Mouse (Mus musculus) embryonic facial prominence, embryonic 11.5 days (tissue): Measurements from ENCODE around the gene Slc48a1. TPM values are rescaled to one million over a fixed set of nuclear protein-coding genes. Genes with fewer than 3 reads are reported as not detected.

Source experiments
- ATAC-seq: fragments of 200-750 bp; cut with Nextera tagmentation; replicated peaks from 2 replicates; pipeline ENCODE4 v1.8.0; 2017; ENCODE audit warnings: low read depth; ENCODE audit not compliant: insufficient number of reproducible peaks, low FRiP score, low TSS enrichment
- DNase-seq: peaks from one replicate; pipeline ENCODE4 v3.0.0-alpha.2; 2015; ENCODE audit warnings: low spot score
- H3K27ac ChIP-seq: fragments of 300-500 bp; sonication (generic); replicated peaks from 2 replicates; pipeline ENCODE4 v1.5.1; 2014; ENCODE audit warnings: mild to moderate bottlenecking, low read depth, low read length, control low read depth
- H3K27me3 ChIP-seq: fragments of 300-500 bp; sonication (generic); 2 replicates; pipeline ENCODE4 v1.6.1; 2014; ENCODE audit warnings: mild to moderate bottlenecking, low read length, moderate library complexity, mixed read lengths; ENCODE audit not compliant: control insufficient read depth, insufficient read depth
- H3K36me3 ChIP-seq: fragments of 300-500 bp; sonication (generic); replicated peaks from 2 replicates; pipeline ENCODE4 v1.6.1; 2014; ENCODE audit warnings: low read depth, mild to moderate bottlenecking, low read length, moderate library complexity, mixed read lengths; ENCODE audit not compliant: control insufficient read depth, insufficient read depth
- H3K4me1 ChIP-seq: fragments of 300-500 bp; sonication (generic); 2 replicates; pipeline ENCODE4 v1.6.1; 2014; ENCODE audit warnings: low read length, mixed read lengths; ENCODE audit not compliant: control insufficient read depth, insufficient read depth
- H3K4me2 ChIP-seq: fragments of 300-500 bp; sonication (generic); 2 replicates; pipeline ENCODE4 v1.6.1; 2014; ENCODE audit warnings: low read depth, mild to moderate bottlenecking, control low read depth, low read length, moderate library complexity
- H3K4me3 ChIP-seq: fragments of 300-500 bp; sonication (generic); 2 replicates; pipeline ENCODE4 v1.5.1; 2014; ENCODE audit warnings: low read depth, low read length, control low read depth
- H3K9ac ChIP-seq: fragments of 300-500 bp; sonication (generic); replicated peaks from 2 replicates; pipeline ENCODE4 v1.6.1; 2014; ENCODE audit warnings: mild to moderate bottlenecking, control low read depth, low read length
- H3K9me3 ChIP-seq: fragments of 300-500 bp; sonication (generic); replicated peaks from 2 replicates; pipeline ENCODE4 v1.6.1; 2016; ENCODE audit warnings: mild to moderate bottlenecking, low read length, inconsistent platforms, mixed read lengths; ENCODE audit not compliant: control insufficient read depth
- WGBS: fragments of 180-500 bp; shearing (Covaris S2); extraction: QIAGEN DNeasy Blood & Tissue Kit; methylation state at CpG from one replicate; pipeline ENCODE4 v1.1.7; 2014; 5-methylcytosine and 5-hydroxymethylcytosine counted together
- polyA plus RNA-seq: library from polyadenylated mRNA; unstranded; fragments of >200 nt; fragmentation: Nextera tagmentation; extraction: Ambion mirVana; gene quantifications from 2 replicates; pipeline ENCODE4 v1.2.1, GENCODE M21; 2014

Gene Slc48a1
- polyA plus RNA-seq, 1 experiment from 2014 or later = 18.9 TPM

GRCm38 (mm10) chr15:97765090-97765794 is 13.1 kb upstream of the Slc48a1 start:
- DNase-seq (no peak), ATAC-seq (no peak)
- 25% methylated on average over 13 of the region's 13 CpGs for WGBS
- Histone ChIP-seq H3K27me3 (peaks cover 25% of the 10 kb centered on the region), H3K36me3 (no peaks in the 10 kb centered on the region), H3K4me3 (no peak overlapping the region), H3K4me2 (peak overlapping the region; percentile 10; the same call in 1 of the 2 replicates), H3K27ac (no peak overlapping the region), H3K9me3 (no peaks in the 10 kb centered on the region), H3K9ac (no peak overlapping the region), H3K4me1 (peaks cover 18% of the 10 kb centered on the region)

- Histone ChIP-seq H3K27ac (no peak overlapping the region), H3K36me3 (no peaks in the 10 kb centered on the region), H3K9me3 (no peaks in the 10 kb centered on the region), H3K4me3 (peak overlapping the region; percentile 47), H3K4me2 (peak overlapping the region; percentile 95), H3K9ac (no peak overlapping the region), H3K4me1 (peaks cover 18% of the 10 kb centered on the region), H3K27me3 (peaks cover 25% of the 10 kb centered on the region)
- no peak for DNase-seq
- WGBS = 21% methylated on average over 8 of the region's 8 CpGs
- no peak for ATAC-seq
Observed at GRCm38 (mm10) chr15:97766194-97766593, 12.1 kb upstream of the Slc48a1 start.

GRCm38 (mm10) chr15:97766594-97767279 is 11.6 kb upstream of the Slc48a1 start:
- ATAC-seq (peak; percentile 20; the same call in 1 of the 2 replicates), DNase-seq (no peak)
- H3K36me3 ChIP-seq = no peaks in the 10 kb centered on the region
- peak overlapping the region; percentile 63 for H3K9ac ChIP-seq
- peak overlapping the region; percentile 47 for H3K4me3 ChIP-seq
- WGBS = 6% methylated on average over 23 of the region's 23 CpGs
- peaks cover 18% of the 10 kb centered on the region for H3K4me1 ChIP-seq
- H3K9me3 ChIP-seq = no peaks in the 10 kb centered on the region
- peaks cover 25% of the 10 kb centered on the region for H3K27me3 ChIP-seq
- peak overlapping the region; percentile 95 for H3K4me2 ChIP-seq
- H3K27ac ChIP-seq = no peak overlapping the region

GRCm38 (mm10) chr15:97767280-97768186 is 10.8 kb upstream of the Slc48a1 start, which contains the start of gene Rapgef3:
TSS of gene Rapgef3 (minus strand) at chr15:97767972.
- Histone ChIP-seq H3K36me3 (no peaks in the 10 kb centered on the region), H3K9ac (peak within 1 kb of the TSS; percentile 63), H3K27me3 (peaks cover 25% of the 10 kb centered on the region), H3K4me1 (peaks cover 18% of the 10 kb centered on the region), H3K27ac (no peak within 1 kb of the TSS), H3K4me3 (peak within 1 kb of the TSS; percentile 47), H3K9me3 (no peaks in the 10 kb centered on the region), H3K4me2 (peak within 1 kb of the TSS; percentile 95)
- peak; percentile 79 for DNase-seq
- ATAC-seq = peak; percentile 68
- under 1% methylated on average over 44 of the region's 44 CpGs for WGBS

- no peak overlapping the region for H3K27ac ChIP-seq
- peaks cover 21% of the 10 kb centered on the region for H3K4me1 ChIP-seq
- peak overlapping the region; percentile 63 for H3K9ac ChIP-seq
- peaks cover 25% of the 10 kb centered on the region for H3K27me3 ChIP-seq
- DNase-seq (peak; percentile 48), ATAC-seq (no peak)
- WGBS = 1% methylated on average over 18 of the region's 18 CpGs
- no peaks in the 10 kb centered on the region for H3K9me3 ChIP-seq
- peak overlapping the region; percentile 47 for H3K4me3 ChIP-seq
- H3K4me2 ChIP-seq = peak overlapping the region; percentile 95
- no peaks in the 10 kb centered on the region for H3K36me3 ChIP-seq
Observed at GRCm38 (mm10) chr15:97768192-97768591, 10.1 kb upstream of the Slc48a1 start.

GRCm38 (mm10) chr15:97770280-97770679 is 8.0 kb upstream of the Slc48a1 start:
- Histone ChIP-seq H3K4me1 (peaks cover 22% of the 10 kb centered on the region), H3K9me3 (no peaks in the 10 kb centered on the region), H3K4me2 (no peak overlapping the region), H3K27ac (no peak overlapping the region), H3K27me3 (peaks cover 25% of the 10 kb centered on the region), H3K4me3 (no peak overlapping the region), H3K9ac (no peak overlapping the region), H3K36me3 (no peaks in the 10 kb centered on the region)
- ATAC-seq (no peak), DNase-seq (no peak)
- 83% methylated on average over 8 of the region's 8 CpGs for WGBS

GRCm38 (mm10) chr15:97773108-97773507 is 5.2 kb upstream of the Slc48a1 start:
- peak; percentile 62 for DNase-seq
- 32% methylated on average over 5 of the region's 5 CpGs for WGBS
- Histone ChIP-seq H3K4me2 (no peak overlapping the region; the same call in 1 of the 2 replicates), H3K27ac (peak overlapping the region; percentile 35; the same call in 1 of the 2 replicates), H3K9me3 (no peaks in the 10 kb centered on the region), H3K4me1 (peaks cover 8% of the 10 kb centered on the region), H3K27me3 (peaks cover 6% of the 10 kb centered on the region; the same call in 1 of the 2 replicates), H3K9ac (no peak overlapping the region), H3K4me3 (no peak overlapping the region), H3K36me3 (no peaks in the 10 kb centered on the region)
- ATAC-seq = peak; percentile 53; the same call in 1 of the 2 replicates
